Mouse (Mus musculus): ENCODE data around the gene Stk16. TPM values are rescaled to one million over a fixed set of nuclear protein-coding genes. Genes with fewer than 3 reads are reported as not detected.

Stk16 gene
- polyA plus RNA-seq, 1 experiment from 2014 or later: 130 TPM

GRCm38 (mm10) chr1:75239591-75239990 is 29.0 kb downstream of the Stk16 start:
- Histone ChIP-seq H3K9me3 (replicated peaks; ENCODE audit: control insufficient read depth, low read length) (no peaks in the 10 kb centered on the region), H3K4me2 (ENCODE audit: low read length) (no peak overlapping the region), H3K36me3 (ENCODE audit: control insufficient read depth, insufficient read depth, low read length) (peaks cover 31% of the 10 kb centered on the region), H3K4me3 (ENCODE audit: low read depth, low read length) (no peak overlapping the region), H3K27me3 (replicated peaks; ENCODE audit: control insufficient read depth, insufficient read depth, low read length) (no peaks in the 10 kb centered on the region), H3K27ac (ENCODE audit: low read depth, low read length) (no peak overlapping the region), H3K4me1 (ENCODE audit: control insufficient read depth, insufficient read depth, low read length) (peaks cover 9% of the 10 kb centered on the region; the same call in 1 of the 2 replicates), H3K9ac (ENCODE audit: low read length) (no peak overlapping the region)
- ATAC-seq: no peak
- no peak for DNase-seq (ENCODE audit: low spot score)
- 85% methylated on average over 10 of the region's 10 CpGs for WGBS

DNA sequence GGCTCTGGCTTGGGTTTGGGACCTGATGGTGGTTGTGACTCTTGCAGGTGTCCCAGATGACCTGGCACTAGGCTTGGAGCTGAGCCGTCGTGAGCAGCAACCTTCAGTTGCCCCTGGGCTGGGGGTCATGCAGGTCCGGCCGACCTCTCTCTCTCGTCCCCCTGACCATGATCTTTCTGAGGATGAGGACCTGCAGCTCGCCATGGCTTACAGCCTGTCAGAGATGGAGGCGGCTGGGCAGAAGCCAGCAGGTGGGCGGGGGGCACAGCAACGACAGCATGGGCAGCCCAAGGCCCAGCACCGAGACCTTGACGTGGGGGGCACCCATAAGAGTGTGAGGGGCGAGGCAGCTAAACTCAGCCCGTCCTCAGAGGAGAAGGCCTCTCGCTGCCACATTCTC is 32.8 kb downstream of the Stk16 start:
- Histone ChIP-seq H3K4me3 (ENCODE audit: low read depth, low read length) (no peak overlapping the region), H3K4me1 (ENCODE audit: control insufficient read depth, insufficient read depth, low read length) (peaks cover 8% of the 10 kb centered on the region; the same call in 1 of the 2 replicates), H3K27me3 (replicated peaks; ENCODE audit: control insufficient read depth, insufficient read depth, low read length) (no peaks in the 10 kb centered on the region), H3K9me3 (replicated peaks; ENCODE audit: control insufficient read depth, low read length) (no peaks in the 10 kb centered on the region), H3K27ac (ENCODE audit: low read depth, low read length) (no peak overlapping the region), H3K4me2 (ENCODE audit: low read length) (no peak overlapping the region), H3K36me3 (ENCODE audit: control insufficient read depth, insufficient read depth, low read length) (peaks cover 31% of the 10 kb centered on the region), H3K9ac (ENCODE audit: low read length) (no peak overlapping the region)
- 86% methylated on average over 14 of the region's 14 CpGs for WGBS
- ATAC-seq: no peak
- no peak for DNase-seq (ENCODE audit: low spot score)

DNA sequence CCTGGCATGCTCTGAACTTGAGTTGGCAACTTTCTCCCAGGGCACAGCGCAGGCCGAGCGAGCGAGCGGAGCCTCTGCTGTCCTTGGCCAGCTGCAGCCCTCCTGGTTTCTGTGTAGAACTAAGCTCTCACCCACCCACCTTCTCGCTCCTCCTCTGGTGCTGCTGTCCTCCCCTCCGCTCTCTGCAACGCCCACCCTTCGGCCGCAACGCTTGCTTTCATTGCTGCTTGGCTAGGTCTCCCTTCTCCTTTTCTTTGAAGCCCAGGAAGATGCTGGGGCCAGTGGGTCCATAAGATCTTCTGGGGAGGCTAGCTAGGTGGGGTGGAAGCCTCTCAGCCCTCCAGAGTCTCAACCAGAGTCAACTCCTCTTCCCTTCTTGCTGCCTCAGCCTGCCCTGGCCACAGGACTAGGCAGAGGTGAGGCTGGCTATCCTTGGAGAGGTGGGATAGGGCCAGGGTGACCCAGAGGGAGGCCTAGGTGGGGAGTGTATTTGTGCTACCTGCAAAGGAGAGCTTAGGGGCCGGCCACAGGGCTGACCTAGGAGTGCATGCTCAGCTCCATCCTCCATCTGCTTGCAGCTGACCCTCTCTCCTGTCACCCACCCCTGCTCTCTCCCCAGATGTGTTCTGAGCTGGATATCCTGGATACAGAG is 33.7 kb downstream of the Stk16 start:
- Histone ChIP-seq H3K36me3 (ENCODE audit: control insufficient read depth, insufficient read depth, low read length) (peaks cover 31% of the 10 kb centered on the region), H3K4me1 (ENCODE audit: control insufficient read depth, insufficient read depth, low read length) (peaks cover 8% of the 10 kb centered on the region; the same call in 1 of the 2 replicates), H3K27me3 (replicated peaks; ENCODE audit: control insufficient read depth, insufficient read depth, low read length) (no peaks in the 10 kb centered on the region), H3K9ac (ENCODE audit: low read length) (no peak overlapping the region), H3K4me3 (ENCODE audit: low read depth, low read length) (no peak overlapping the region), H3K9me3 (replicated peaks; ENCODE audit: control insufficient read depth, low read length) (no peaks in the 10 kb centered on the region), H3K4me2 (ENCODE audit: low read length) (no peak overlapping the region), H3K27ac (ENCODE audit: low read depth, low read length) (no peak overlapping the region)
- WGBS: 87% methylated on average over 12 of the region's 12 CpGs
- ATAC-seq (no peak; the same call in 1 of the 2 replicates), DNase-seq (ENCODE audit: low spot score) (no peak)

- ATAC-seq (peak; percentile 88), DNase-seq (ENCODE audit: low spot score) (peak; percentile 88)
- Histone ChIP-seq H3K9me3 (replicated peaks; ENCODE audit: control insufficient read depth, low read length) (no peaks in the 10 kb centered on the region), H3K27ac (ENCODE audit: low read depth, low read length) (no peak overlapping the region), H3K4me2 (ENCODE audit: low read length) (no peak overlapping the region), H3K36me3 (ENCODE audit: control insufficient read depth, insufficient read depth, low read length) (peaks cover 26% of the 10 kb centered on the region), H3K4me1 (ENCODE audit: control insufficient read depth, insufficient read depth, low read length) (peaks cover 8% of the 10 kb centered on the region; the same call in 1 of the 2 replicates), H3K9ac (ENCODE audit: low read length) (no peak overlapping the region), H3K27me3 (replicated peaks; ENCODE audit: control insufficient read depth, insufficient read depth, low read length) (no peaks in the 10 kb centered on the region), H3K4me3 (ENCODE audit: low read depth, low read length) (no peak overlapping the region)
- 12% methylated on average over 4 of the region's 4 CpGs for WGBS
Observed at GRCm38 (mm10) chr1:75244836-75245235, 34.2 kb downstream of the Stk16 start.

GRCm38 (mm10) chr1:75247071-75247930 is 36.7 kb downstream of the Stk16 start:
- ATAC-seq: no peak
- no peaks in the 10 kb centered on the region for H3K9me3 ChIP-seq (replicated peaks; ENCODE audit: control insufficient read depth, low read length)
- H3K36me3 ChIP-seq (ENCODE audit: control insufficient read depth, insufficient read depth, low read length): peaks cover 8% of the 10 kb centered on the region; the same call in 1 of the 2 replicates
- H3K9ac ChIP-seq (ENCODE audit: low read length): no peak overlapping the region
- no peak overlapping the region for H3K27ac ChIP-seq (ENCODE audit: low read depth, low read length)
- no peaks in the 10 kb centered on the region for H3K27me3 ChIP-seq (replicated peaks; ENCODE audit: control insufficient read depth, insufficient read depth, low read length)
- no peak for DNase-seq (ENCODE audit: low spot score)
- 83% methylated on average over 16 of the region's 16 CpGs for WGBS
- no peak overlapping the region for H3K4me3 ChIP-seq (ENCODE audit: low read depth, low read length)
- no peak overlapping the region for H3K4me2 ChIP-seq (ENCODE audit: low read length)
- H3K4me1 ChIP-seq (ENCODE audit: control insufficient read depth, insufficient read depth, low read length): peaks cover 16% of the 10 kb centered on the region; the same call in 1 of the 2 replicates

GRCm38 (mm10) chr1:75248041-75248772 is 37.6 kb downstream of the Stk16 start:
- H3K4me1 ChIP-seq (ENCODE audit: control insufficient read depth, insufficient read depth, low read length): peaks cover 16% of the 10 kb centered on the region; the same call in 1 of the 2 replicates
- DNase-seq (ENCODE audit: low spot score) (peak; percentile 28), ATAC-seq (no peak)
- no peak overlapping the region for H3K9ac ChIP-seq (ENCODE audit: low read length)
- 50% methylated on average over 9 of the region's 9 CpGs for WGBS
- H3K36me3 ChIP-seq (ENCODE audit: control insufficient read depth, insufficient read depth, low read length): peaks cover 8% of the 10 kb centered on the region; the same call in 1 of the 2 replicates
- no peak overlapping the region for H3K4me3 ChIP-seq (ENCODE audit: low read depth, low read length)
- no peaks in the 10 kb centered on the region for H3K27me3 ChIP-seq (replicated peaks; ENCODE audit: control insufficient read depth, insufficient read depth, low read length)
- H3K9me3 ChIP-seq (replicated peaks; ENCODE audit: control insufficient read depth, low read length): no peaks in the 10 kb centered on the region
- no peak overlapping the region for H3K27ac ChIP-seq (ENCODE audit: low read depth, low read length)
- no peak overlapping the region for H3K4me2 ChIP-seq (ENCODE audit: low read length)

- peak; percentile 59 for DNase-seq (ENCODE audit: low spot score)
- peak; percentile 24; the same call in 1 of the 2 replicates for ATAC-seq
- no peaks in the 10 kb centered on the region for H3K27me3 ChIP-seq (replicated peaks; ENCODE audit: control insufficient read depth, insufficient read depth, low read length)
- no peaks in the 10 kb centered on the region for H3K36me3 ChIP-seq (ENCODE audit: control insufficient read depth, insufficient read depth, low read length)
- peaks cover 16% of the 10 kb centered on the region; the same call in 1 of the 2 replicates for H3K4me1 ChIP-seq (ENCODE audit: control insufficient read depth, insufficient read depth, low read length)
- WGBS: 48% methylated on average over 3 of the region's 3 CpGs
- no peak overlapping the region for H3K4me2 ChIP-seq (ENCODE audit: low read length)
- H3K4me3 ChIP-seq (ENCODE audit: low read depth, low read length): no peak overlapping the region
- no peak overlapping the region; the same call in 1 of the 2 replicates for H3K27ac ChIP-seq (ENCODE audit: low read depth, low read length)
- no peaks in the 10 kb centered on the region for H3K9me3 ChIP-seq (replicated peaks; ENCODE audit: control insufficient read depth, low read length)
- H3K9ac ChIP-seq (ENCODE audit: low read length): no peak overlapping the region
Observed at GRCm38 (mm10) chr1:75250498-75250897, 39.9 kb downstream of the Stk16 start.

GRCm38 (mm10) chr1:75251112-75251970 is 40.7 kb downstream of the Stk16 start:
- 2% methylated on average over 21 of the region's 22 CpGs for WGBS
- DNase-seq (ENCODE audit: low spot score) (peak; percentile 70), ATAC-seq (peak; percentile 40)
- H3K9ac ChIP-seq (ENCODE audit: low read length): no peak overlapping the region
- H3K27me3 ChIP-seq (replicated peaks; ENCODE audit: control insufficient read depth, insufficient read depth, low read length): no peaks in the 10 kb centered on the region
- peak overlapping the region; percentile 50 for H3K4me2 ChIP-seq (ENCODE audit: low read length)
- H3K4me1 ChIP-seq (ENCODE audit: control insufficient read depth, insufficient read depth, low read length): peaks cover 16% of the 10 kb centered on the region; the same call in 1 of the 2 replicates
- no peak overlapping the region for H3K4me3 ChIP-seq (ENCODE audit: low read depth, low read length)
- H3K9me3 ChIP-seq (replicated peaks; ENCODE audit: control insufficient read depth, low read length): no peaks in the 10 kb centered on the region
- no peaks in the 10 kb centered on the region for H3K36me3 ChIP-seq (ENCODE audit: control insufficient read depth, insufficient read depth, low read length)
- H3K27ac ChIP-seq (ENCODE audit: low read depth, low read length): peak overlapping the region; percentile 5; the same call in 1 of the 2 replicates

Measured in forebrain, embryonic 14.5 days (tissue).